Mouse (Mus musculus) spleen, adult 2 months (tissue): Measurements from ENCODE around the gene Vinac1.

ENCODE experiments used
- CTCF ChIP-seq: fragments of 200-500 bp; IDR thresholded peaks from 2 replicates; pipeline ENCODE4 v1.5.1; 2011; ENCODE audit warnings: mild to moderate bottlenecking, inconsistent platforms; ENCODE audit not compliant: insufficient read depth, insufficient read length, insufficient replicate concordance; ENCODE audit errors: extremely low read depth
- POLR2A ChIP-seq: fragments of 200-500 bp; IDR thresholded peaks from 2 replicates; pipeline ENCODE4 v1.6.1; 2011; ENCODE audit warnings: low read depth, low read length, inconsistent platforms

DNA sequence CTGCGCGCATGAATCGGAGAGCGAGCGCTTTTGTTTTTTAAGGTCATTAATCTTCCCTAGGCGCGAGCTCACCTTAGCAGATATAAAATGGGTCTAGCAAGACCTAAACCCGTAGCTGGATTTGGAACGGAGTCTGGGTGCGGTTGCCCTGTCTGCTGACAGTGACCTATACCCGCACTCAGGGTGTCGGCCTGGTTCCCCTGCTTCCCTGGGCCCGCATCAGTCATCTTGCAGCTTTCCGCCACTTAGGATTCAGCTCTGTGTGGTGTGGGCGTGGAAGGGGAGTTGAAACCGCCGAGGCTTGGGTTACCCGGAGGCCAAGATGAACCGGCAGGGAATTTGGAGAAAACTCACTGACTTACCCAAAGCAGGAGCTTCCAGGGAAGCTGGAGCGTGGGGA lies 18.4 kb upstream of the Vinac1 start:
- TF ChIP-seq CTCF, result no peak
- no peak for TF ChIP-seq POLR2A
